ENCODE assay signal across 29 mouse cellular contexts in the genomic region with DNA sequence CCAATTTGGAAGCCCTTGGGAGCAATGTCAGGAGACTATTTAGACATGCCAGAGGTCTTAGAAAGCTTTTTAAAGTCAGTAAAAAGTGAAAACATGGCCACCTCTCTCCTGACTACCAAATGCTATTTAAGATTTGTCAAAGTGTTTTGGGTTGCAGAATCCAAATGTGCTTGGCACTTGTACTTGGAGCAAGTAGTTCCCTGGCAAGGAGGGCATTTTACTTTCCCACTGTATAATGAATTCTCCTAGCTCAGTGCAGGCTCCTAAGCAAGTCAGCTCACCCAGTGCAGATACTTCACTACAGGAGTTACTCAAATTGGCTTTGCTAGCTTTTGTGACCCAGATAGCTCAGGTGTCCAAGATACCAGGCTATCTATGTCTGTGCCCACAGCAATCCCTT. TPM values are rescaled to one million over a fixed set of nuclear protein-coding genes. Genes with fewer than 3 reads are reported as not detected.
DNase-seq lines count a peak whose midpoint lies in the region; ATAC-seq and TF ChIP-seq lines count a peak whose summit lies in the region.
"Had no signal": no experiment of that assay in that cellular context is flagged by ENCODE, and none has a peak within 500 bp of the region (broad histone marks: within the 10 kb centered on the region; RNA-seq: fewer than 3 reads in every experiment).

No protein-coding gene starts in this region.

- peak; percentile 60; the same call in 1 of the 2 replicates for ATAC-seq in forebrain, postnatal 0 days
- no peak for ATAC-seq in forebrain, embryonic 15.5 days (replicated peaks)
- no peak for ATAC-seq in hindbrain, postnatal 0 days
- no peak for ATAC-seq in hindbrain, embryonic 13.5 days (ENCODE audit: low FRiP score)
- ATAC-seq: forebrain, embryonic 16.5 days; intestine, postnatal 0 days; Patski had no signal

- DNase-seq in forebrain, postnatal 0 days = peak; percentile 45
- peak; percentile 12 for DNase-seq in hindbrain, postnatal 0 days (ENCODE audit: low spot score)
- DNase-seq in adipocyte (ENCODE audit: low spot score) = peak; percentile 19
- DNase-seq in brain, adult 2 months (ENCODE audit: low read depth, low spot score) = peak; percentile 22
- DNase-seq in embryo, embryonic 10 days (ENCODE audit: low spot score) = no peak
- DNase-seq: adrenal gland, adult 2 months; adrenal gland, postnatal 14 days; cerebellum, adult 11 months; cerebellum, postnatal 10 days; cerebellum, postnatal 36 days; gastrocnemius, postnatal 10 days; gastrocnemius, postnatal 36 days; heart, postnatal 10 days; heart, postnatal 36 days; kidney, adult 2 months had no signal

- H3K4me1 ChIP-seq in forebrain, postnatal 0 days (ENCODE audit: insufficient read depth) = no peaks in the 10 kb centered on the region
- no peaks in the 10 kb centered on the region for H3K4me1 ChIP-seq in forebrain, embryonic 15.5 days
- no peaks in the 10 kb centered on the region for H3K4me1 ChIP-seq in hindbrain, postnatal 0 days (ENCODE audit: insufficient read depth, low read length)
- H3K4me1 ChIP-seq in hindbrain, embryonic 13.5 days (replicated peaks) = no peaks in the 10 kb centered on the region
- H3K4me1 ChIP-seq: heart, embryonic 15.5 days; hindbrain, embryonic 10.5 days had no signal

- no peaks in the 10 kb centered on the region for H3K9me3 ChIP-seq in forebrain, postnatal 0 days (ENCODE audit: low read length)
- H3K9me3 ChIP-seq in forebrain, embryonic 15.5 days = no peaks in the 10 kb centered on the region
- H3K9me3 ChIP-seq in hindbrain, postnatal 0 days (ENCODE audit: low read length) = no peaks in the 10 kb centered on the region
- H3K9me3 ChIP-seq in hindbrain, embryonic 13.5 days = no peaks in the 10 kb centered on the region
- H3K9me3 ChIP-seq: embryonic facial prominence, embryonic 12.5 days; embryonic facial prominence, embryonic 15.5 days; G1E; heart, embryonic 15.5 days; hindbrain, embryonic 10.5 days had no signal

- no peak for TF ChIP-seq CTCF in forebrain, postnatal 0 days (IDR thresholded peaks at IDR 0.05; ENCODE audit: low read depth)
- TF ChIP-seq CTCF in hindbrain, postnatal 0 days (IDR thresholded peaks at IDR 0.05; ENCODE audit: low read depth) = no peak

- no peak overlapping the region for H3K4me3 ChIP-seq in forebrain, postnatal 0 days (ENCODE audit: low read depth, low read length)
- H3K4me3 ChIP-seq in forebrain, embryonic 15.5 days = no peak overlapping the region
- no peak overlapping the region for H3K4me3 ChIP-seq in hindbrain, postnatal 0 days (ENCODE audit: low read length)
- no peak overlapping the region for H3K4me3 ChIP-seq in hindbrain, embryonic 13.5 days
- H3K4me3 ChIP-seq: embryonic facial prominence, embryonic 12.5 days; embryonic facial prominence, embryonic 15.5 days; heart, embryonic 15.5 days; hindbrain, embryonic 10.5 days had no signal

- H3K4me2 ChIP-seq in forebrain, postnatal 0 days (ENCODE audit: low read depth) = no peak overlapping the region
- H3K4me2 ChIP-seq in forebrain, embryonic 15.5 days (replicated peaks) = no peak overlapping the region
- H3K4me2 ChIP-seq in hindbrain, postnatal 0 days (ENCODE audit: low read depth, low read length) = no peak overlapping the region
- no peak overlapping the region for H3K4me2 ChIP-seq in hindbrain, embryonic 13.5 days
- H3K4me2 ChIP-seq: embryonic facial prominence, embryonic 12.5 days; embryonic facial prominence, embryonic 15.5 days; heart, embryonic 11.5 days; heart, embryonic 15.5 days; hindbrain, embryonic 14.5 days had no signal

- H3K27me3 ChIP-seq in forebrain, postnatal 0 days (ENCODE audit: insufficient read depth, low read length) = no peaks in the 10 kb centered on the region
- no peaks in the 10 kb centered on the region for H3K27me3 ChIP-seq in forebrain, embryonic 15.5 days
- H3K27me3 ChIP-seq in hindbrain, postnatal 0 days (ENCODE audit: insufficient read depth, low read length) = no peaks in the 10 kb centered on the region
- no peaks in the 10 kb centered on the region for H3K27me3 ChIP-seq in hindbrain, embryonic 13.5 days
- H3K27me3 ChIP-seq: CH12.LX; embryonic facial prominence, embryonic 12.5 days; embryonic facial prominence, embryonic 15.5 days; heart, embryonic 15.5 days had no signal

- H3K9ac ChIP-seq in forebrain, postnatal 0 days = no peak overlapping the region
- no peak overlapping the region for H3K9ac ChIP-seq in forebrain, embryonic 15.5 days (replicated peaks)
- H3K9ac ChIP-seq in hindbrain, postnatal 0 days (replicated peaks; ENCODE audit: low read length) = no peak overlapping the region
- no peak overlapping the region for H3K9ac ChIP-seq in hindbrain, embryonic 13.5 days
- H3K9ac ChIP-seq: embryonic facial prominence, embryonic 12.5 days; embryonic facial prominence, embryonic 15.5 days; heart, embryonic 15.5 days; hindbrain, embryonic 14.5 days had no signal

- no peaks in the 10 kb centered on the region for H3K36me3 ChIP-seq in forebrain, postnatal 0 days (ENCODE audit: insufficient read depth)
- no peaks in the 10 kb centered on the region for H3K36me3 ChIP-seq in forebrain, embryonic 15.5 days
- H3K36me3 ChIP-seq in hindbrain, postnatal 0 days (ENCODE audit: insufficient read depth, low read length) = no peaks in the 10 kb centered on the region
- no peaks in the 10 kb centered on the region for H3K36me3 ChIP-seq in hindbrain, embryonic 13.5 days
- H3K36me3 ChIP-seq: embryonic facial prominence, embryonic 12.5 days; embryonic facial prominence, embryonic 15.5 days; G1E; heart, embryonic 15.5 days; hindbrain, embryonic 10.5 days had no signal

- no peak overlapping the region for H3K27ac ChIP-seq in forebrain, postnatal 0 days (ENCODE audit: low read depth, low read length)
- H3K27ac ChIP-seq in forebrain, embryonic 15.5 days (replicated peaks) = no peak overlapping the region
- H3K27ac ChIP-seq in hindbrain, postnatal 0 days = no peak overlapping the region
- no peak overlapping the region for H3K27ac ChIP-seq in hindbrain, embryonic 13.5 days
- H3K27ac ChIP-seq: embryonic facial prominence, embryonic 12.5 days; embryonic facial prominence, embryonic 15.5 days; heart, embryonic 15.5 days; hindbrain, embryonic 10.5 days; hindbrain, embryonic 14.5 days had no signal

RNA-seq across cellular contexts. Expression of gene Tlr2, which starts 28.7 kb away (rescaled TPM):
- 1.6 TPM in 2 replicates for total RNA-seq in forebrain, postnatal 0 days (2014; rRNA removed)
- 0.89 and 1.3 TPM in 2 replicates for polyA plus RNA-seq in forebrain, postnatal 0 days (2015; fragmentation: Nextera tagmentation; extraction: Ambion mirVana)
- polyA plus RNA-seq in forebrain, embryonic 15.5 days (2015; fragmentation: Nextera tagmentation; extraction: Ambion mirVana) = 0.95 and 0.99 TPM in 2 replicates
- total RNA-seq in hindbrain, postnatal 0 days (2014; rRNA removed) = 1.5 and 1.9 TPM in 2 replicates
- 0.88 and 1.2 TPM in 2 replicates for polyA plus RNA-seq in hindbrain, postnatal 0 days (2015; fragmentation: Nextera tagmentation; extraction: Ambion mirVana)
- 1.1 and 1.2 TPM in 2 replicates for polyA plus RNA-seq in hindbrain, embryonic 13.5 days (2015; fragmentation: Nextera tagmentation; extraction: Ambion mirVana)
- polyA plus RNA-seq: G1E had no signal

RNA-seq across cellular contexts. Expression of gene Sfrp2, which starts 46.7 kb away (rescaled TPM):
- total RNA-seq in forebrain, postnatal 0 days (2014; rRNA removed) = 13.8 and 26.3 TPM in 2 replicates
- polyA plus RNA-seq in forebrain, postnatal 0 days (2015; fragmentation: Nextera tagmentation; extraction: Ambion mirVana) = 20.1 and 24.2 TPM in 2 replicates
- polyA plus RNA-seq in forebrain, embryonic 15.5 days (2015; fragmentation: Nextera tagmentation; extraction: Ambion mirVana) = 39.4 and 40.1 TPM in 2 replicates
- 44.5 and 76.9 TPM in 2 replicates for total RNA-seq in hindbrain, postnatal 0 days (2014; rRNA removed)
- polyA plus RNA-seq in hindbrain, postnatal 0 days (2015; fragmentation: Nextera tagmentation; extraction: Ambion mirVana) = 38.0 and 38.4 TPM in 2 replicates
- 71.1 and 83.7 TPM in 2 replicates for polyA plus RNA-seq in hindbrain, embryonic 13.5 days (2015; fragmentation: Nextera tagmentation; extraction: Ambion mirVana)
- total RNA-seq: granulocyte monocyte progenitor cell, adult 5-6 weeks had no signal
- polyA plus RNA-seq: G1E had no signal
